Mouse (Mus musculus) testis, adult 2 months (tissue): ENCODE measurements around the gene Clec16a.

Experiments used
- CTCF ChIP-seq: fragments of 200-500 bp; IDR thresholded peaks from 2 replicates; pipeline ENCODE4 v1.5.1; 2012; ENCODE audit warnings: low read depth, mild to moderate bottlenecking, inconsistent platforms, low read length, moderate library complexity; ENCODE audit not compliant: control insufficient read depth, insufficient read depth, insufficient replicate concordance
- POLR2A ChIP-seq: fragments of 200-500 bp; IDR thresholded peaks from 2 replicates; pipeline ENCODE4 v1.6.1; 2012; ENCODE audit warnings: low read depth, mild to moderate bottlenecking, inconsistent platforms, low read length, moderate library complexity; ENCODE audit not compliant: control insufficient read depth

GRCm38 (mm10) chr16:10609921-10610320 lies 64.8 kb downstream of the Clec16a start:
- TF ChIP-seq CTCF (no peak), POLR2A (no peak)
